Mouse (Mus musculus) thymus, postnatal 4 days (tissue): ENCODE results near the gene Gab1.

Experiments used
- DNase-seq: peaks from one replicate; pipeline ENCODE4 v3.0.0; 2021

The Gab1 gene

GRCm38 (mm10) chr8:80738388-80739154 is 141.7 kb downstream of the Gab1 start:
- peak; percentile 67 for DNase-seq

- no peak for DNase-seq
Measured at GRCm38 (mm10) chr8:80738046-80738387, 142.3 kb downstream of the Gab1 start.

- DNase-seq: no peak
Measured at GRCm38 (mm10) chr8:80732326-80732725, 148.0 kb downstream of the Gab1 start.

- DNase-seq: no peak
Measured at GRCm38 (mm10) chr8:80714461-80714860, 165.9 kb downstream of the Gab1 start.
